Mouse (Mus musculus) limb, embryonic 11.5 days (tissue): ENCODE results near the gene Krt19. TPM values are rescaled to one million over a fixed set of nuclear protein-coding genes. Genes with fewer than 3 reads are reported as not detected.

Source experiments
- ATAC-seq: fragments of 200-750 bp; cut with Nextera tagmentation; 2 replicates; pipeline ENCODE4 v1.8.0; 2017; ENCODE audit warnings: low read depth; ENCODE audit not compliant: insufficient number of reproducible peaks, low FRiP score, low TSS enrichment
- DNase-seq: peaks from one replicate; pipeline ENCODE4 v3.0.0-alpha.2; 2015; ENCODE audit warnings: low spot score
- H3K27ac ChIP-seq: fragments of 300-500 bp; sonication (generic); replicated peaks from 2 replicates; pipeline ENCODE4 v1.5.1; 2014; ENCODE audit warnings: low read depth, mild to moderate bottlenecking, low read length
- H3K27me3 ChIP-seq: fragments of 300-500 bp; sonication (generic); 2 replicates; pipeline ENCODE4 v1.6.1; 2014; ENCODE audit warnings: mild to moderate bottlenecking, low read length, mixed read lengths; ENCODE audit not compliant: control insufficient read depth, insufficient read depth
- H3K36me3 ChIP-seq: fragments of 300-500 bp; sonication (generic); 2 replicates; pipeline ENCODE4 v1.6.1; 2014; ENCODE audit warnings: mild to moderate bottlenecking, low read length, moderate library complexity, mixed read lengths; ENCODE audit not compliant: control insufficient read depth, insufficient read depth
- H3K4me1 ChIP-seq: fragments of 300-500 bp; sonication (generic); 2 replicates; pipeline ENCODE4 v1.6.1; 2014; ENCODE audit warnings: low read length, mixed read lengths; ENCODE audit not compliant: control insufficient read depth, insufficient read depth
- H3K4me2 ChIP-seq: fragments of 300-500 bp; sonication (generic); 2 replicates; pipeline ENCODE4 v1.6.1; 2014; ENCODE audit warnings: low read depth, mild to moderate bottlenecking, moderate library complexity; ENCODE audit not compliant: severe bottlenecking
- H3K4me3 ChIP-seq: fragments of 300-500 bp; sonication (generic); 2 replicates; pipeline ENCODE4 v1.5.1; 2014; ENCODE audit warnings: low read depth, low read length
- H3K9ac ChIP-seq: fragments of 300-500 bp; sonication (generic); 2 replicates; pipeline ENCODE4 v1.6.1; 2014; ENCODE audit warnings: mild to moderate bottlenecking, low read length
- H3K9me3 ChIP-seq: fragments of 300-500 bp; sonication (generic); 2 replicates; pipeline ENCODE4 v1.6.1; 2016; ENCODE audit warnings: low read length; ENCODE audit not compliant: control insufficient read depth
- WGBS: fragments of 180-500 bp; shearing (Covaris S2); extraction: QIAGEN DNeasy Blood & Tissue Kit; methylation state at CpG from one replicate; pipeline ENCODE4 v1.1.7; 2014; 5-methylcytosine and 5-hydroxymethylcytosine counted together
- polyA plus RNA-seq: library from polyadenylated mRNA; unstranded; fragments of >200 nt; fragmentation: Nextera tagmentation; extraction: Ambion mirVana; gene quantifications from 2 replicates; pipeline ENCODE4 v1.2.1, GENCODE M21; 2014

Gene Krt19
- 6.4 and 8.0 TPM in 2 replicates for polyA plus RNA-seq

- Histone ChIP-seq H3K9me3 (no peaks in the 10 kb centered on the region), H3K4me3 (no peak within 1 kb of the TSS), H3K27me3 (peaks cover 19% of the 10 kb centered on the region), H3K9ac (no peak within 1 kb of the TSS), H3K4me1 (peaks cover 3% of the 10 kb centered on the region; the same call in 1 of the 2 replicates), H3K36me3 (no peaks in the 10 kb centered on the region), H3K27ac (no peak within 1 kb of the TSS), H3K4me2 (no peak within 1 kb of the TSS)
- no peak for DNase-seq
- WGBS = 66% methylated on average over 9 of the region's 9 CpGs
- ATAC-seq = no peak
Observed at GRCm38 (mm10) chr11:100148615-100149330, at the start of gene Krt19. Gene Krt19, minus strand, starts transcription at chr11:100148665.

- H3K4me3 ChIP-seq = no peak within 1 kb of the TSS
- H3K9ac ChIP-seq = no peak within 1 kb of the TSS
- no peak within 1 kb of the TSS for H3K27ac ChIP-seq
- ATAC-seq = no peak
- H3K4me1 ChIP-seq = no peaks in the 10 kb centered on the region
- DNase-seq = no peak
- H3K27me3 ChIP-seq = no peaks in the 10 kb centered on the region
- WGBS = 45% methylated on average over 9 of the region's 9 CpGs
- no peaks in the 10 kb centered on the region for H3K36me3 ChIP-seq
- no peak within 1 kb of the TSS for H3K4me2 ChIP-seq
- no peaks in the 10 kb centered on the region for H3K9me3 ChIP-seq
Observed at GRCm38 (mm10) chr11:100192992-100193391, 44.5 kb upstream of the Krt19 start, which contains the start of gene Krt9. Gene Krt9, minus strand, starts transcription at chr11:100193246.

DNA sequence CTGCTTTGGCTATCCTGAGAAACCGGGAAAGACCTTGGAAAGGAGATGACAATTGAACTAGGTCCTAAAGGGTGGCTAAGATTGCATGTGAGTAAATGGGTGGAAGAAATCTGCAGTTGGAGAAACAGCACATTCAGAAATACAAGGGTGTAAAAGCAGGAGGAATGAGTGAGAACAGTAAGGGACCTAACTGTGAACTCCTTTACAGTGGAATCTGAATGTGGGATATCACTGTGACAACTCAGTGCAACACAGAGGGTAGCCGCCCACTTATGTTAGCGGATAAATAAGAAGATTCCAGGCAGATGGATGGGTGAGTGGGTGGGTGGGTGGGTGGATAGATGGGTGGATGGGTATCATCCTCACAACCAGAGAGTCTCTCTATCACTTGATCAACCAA, 43.4 kb upstream of the Krt19 start:
- ATAC-seq (no peak), DNase-seq (no peak)
- Histone ChIP-seq H3K36me3 (no peaks in the 10 kb centered on the region), H3K4me3 (no peak overlapping the region), H3K4me1 (no peaks in the 10 kb centered on the region), H3K27ac (no peak overlapping the region), H3K4me2 (no peak overlapping the region), H3K9me3 (no peaks in the 10 kb centered on the region), H3K27me3 (no peaks in the 10 kb centered on the region), H3K9ac (no peak overlapping the region)
- 97% methylated on average over 3 of the region's 3 CpGs for WGBS

GRCm38 (mm10) chr11:100186736-100187135, 38.3 kb upstream of the Krt19 start:
- H3K4me2 ChIP-seq = no peak overlapping the region
- ATAC-seq (no peak), DNase-seq (no peak)
- H3K27me3 ChIP-seq = no peaks in the 10 kb centered on the region
- no peak overlapping the region for H3K4me3 ChIP-seq
- no peaks in the 10 kb centered on the region for H3K9me3 ChIP-seq
- 89% methylated on average over 8 of the region's 8 CpGs for WGBS
- H3K36me3 ChIP-seq = no peaks in the 10 kb centered on the region
- H3K9ac ChIP-seq = no peak overlapping the region
- H3K27ac ChIP-seq = no peak overlapping the region
- H3K4me1 ChIP-seq = no peaks in the 10 kb centered on the region

GRCm38 (mm10) chr11:100181725-100182124, 33.3 kb upstream of the Krt19 start:
- Histone ChIP-seq H3K9me3 (no peaks in the 10 kb centered on the region), H3K36me3 (no peaks in the 10 kb centered on the region), H3K4me3 (no peak overlapping the region), H3K9ac (no peak overlapping the region), H3K27me3 (no peaks in the 10 kb centered on the region), H3K4me1 (no peaks in the 10 kb centered on the region), H3K4me2 (no peak overlapping the region), H3K27ac (no peak overlapping the region)
- 84% methylated on average over 7 of the region's 7 CpGs for WGBS
- ATAC-seq = no peak
- no peak for DNase-seq

GRCm38 (mm10) chr11:100179260-100179659, 30.8 kb upstream of the Krt19 start:
- no peaks in the 10 kb centered on the region for H3K27me3 ChIP-seq

GRCm38 (mm10) chr11:100178307-100178706, 29.8 kb upstream of the Krt19 start:
- no peaks in the 10 kb centered on the region for H3K9me3 ChIP-seq
- no peaks in the 10 kb centered on the region for H3K36me3 ChIP-seq
- no peak for ATAC-seq
- no peak overlapping the region for H3K4me3 ChIP-seq
- DNase-seq = no peak
- H3K4me1 ChIP-seq = no peaks in the 10 kb centered on the region
- WGBS = 78% methylated on average over 5 of the region's 5 CpGs
- no peak overlapping the region for H3K9ac ChIP-seq
- no peak overlapping the region for H3K27ac ChIP-seq
- no peak overlapping the region for H3K4me2 ChIP-seq
- H3K27me3 ChIP-seq = no peaks in the 10 kb centered on the region

More at GRCm38 (mm10) chr11:100179260-100179659, 30.8 kb upstream of the Krt19 start:
- H3K4me3 ChIP-seq = no peak overlapping the region
- ATAC-seq = no peak
- no peaks in the 10 kb centered on the region for H3K4me1 ChIP-seq
- H3K27ac ChIP-seq = no peak overlapping the region
- DNase-seq = no peak
- whole genome bisulfite sequencing = 83% methylated on average over 3 of the region's 3 CpGs
- no peak overlapping the region for H3K9ac ChIP-seq
- H3K36me3 ChIP-seq = no peaks in the 10 kb centered on the region
- no peak overlapping the region for H3K4me2 ChIP-seq
- no peaks in the 10 kb centered on the region for H3K9me3 ChIP-seq

GRCm38 (mm10) chr11:100176791-100177190, 28.3 kb upstream of the Krt19 start:
- no peak for DNase-seq
- Histone ChIP-seq H3K27ac (no peak overlapping the region), H3K4me3 (no peak overlapping the region), H3K4me2 (no peak overlapping the region), H3K9me3 (no peaks in the 10 kb centered on the region), H3K9ac (no peak overlapping the region), H3K27me3 (no peaks in the 10 kb centered on the region), H3K4me1 (no peaks in the 10 kb centered on the region), H3K36me3 (no peaks in the 10 kb centered on the region)
- WGBS = 42% methylated on average over 9 of the region's 9 CpGs
- no peak for ATAC-seq
